Mouse (Mus musculus): ENCODE measurements around the gene Zfp488.

GRCm38 (mm10) chr14:33940739-33941138 is 37.8 kb downstream of the Zfp488 start, which contains the start of gene Gdf2:
- TF ChIP-seq CTCF (IDR thresholded peaks at IDR 0.05; ENCODE audit: low read depth, low read length) (no peak), POLR2A (IDR thresholded peaks at IDR 0.05; ENCODE audit: borderline replicate concordance, low read depth, low read length) (no peak)
